Mouse (Mus musculus): ENCODE results near the gene Slc28a2. TPM values are rescaled to one million over a fixed set of nuclear protein-coding genes. Genes with fewer than 3 reads are reported as not detected.
A peak's percentile ranks its signal among the peaks of the same experiment; 100 is the strongest.
"Not testable (repeated sequence)": the region's sequence is repeated elsewhere in the genome, so short reads cannot be mapped to it uniquely, and the experiment has no call there.

Slc28a2 gene
- polyA plus RNA-seq, 1 experiment from 2014 or later = not detected

GRCm38 (mm10) chr2:122408928-122409327 is 17.3 kb upstream of the Slc28a2 start:
- Histone ChIP-seq H3K36me3 (replicated peaks) (no peaks in the 10 kb centered on the region), H3K4me1 (no peaks in the 10 kb centered on the region), H3K9ac (no peak overlapping the region), H3K4me3 (replicated peaks) (no peak overlapping the region), H3K4me2 (no peak overlapping the region), H3K27ac (no peak overlapping the region), H3K27me3 (no peaks in the 10 kb centered on the region), H3K9me3 (no peaks in the 10 kb centered on the region)
- ATAC-seq (ENCODE audit: low FRiP score) = no peak
- WGBS = 90% methylated on average over 7 of the region's 7 CpGs

GRCm38 (mm10) chr2:122426645-122427044 is 368 bp downstream of the Slc28a2 start:
- not testable (repeated sequence) for ATAC-seq (ENCODE audit: low FRiP score); H3K9me3 ChIP-seq; H3K36me3 ChIP-seq (replicated peaks); H3K4me2 ChIP-seq; H3K27ac ChIP-seq; H3K27me3 ChIP-seq; H3K4me3 ChIP-seq (replicated peaks); H3K9ac ChIP-seq; H3K4me1 ChIP-seq
- 88% methylated on average over 2 of the region's 2 CpGs for WGBS

- not testable (repeated sequence) for H3K9ac ChIP-seq; H3K36me3 ChIP-seq (replicated peaks); H3K27ac ChIP-seq; H3K4me3 ChIP-seq (replicated peaks); ATAC-seq (ENCODE audit: low FRiP score); H3K27me3 ChIP-seq; H3K4me2 ChIP-seq; H3K9me3 ChIP-seq; H3K4me1 ChIP-seq
- WGBS = 88% methylated on average over 5 of the region's 5 CpGs
Measured at GRCm38 (mm10) chr2:122438706-122439482, 12.6 kb downstream of the Slc28a2 start.

- H3K9me3 ChIP-seq; H3K4me3 ChIP-seq (replicated peaks); H3K27ac ChIP-seq; H3K9ac ChIP-seq; H3K4me1 ChIP-seq; H3K4me2 ChIP-seq; ATAC-seq (ENCODE audit: low FRiP score); H3K27me3 ChIP-seq; H3K36me3 ChIP-seq (replicated peaks): not testable (repeated sequence)
- WGBS = 15% methylated on average over 1 of the region's 3 CpGs
Measured at GRCm38 (mm10) chr2:122440521-122440920, 14.2 kb downstream of the Slc28a2 start.

GRCm38 (mm10) chr2:122441000-122441933 is 15.0 kb downstream of the Slc28a2 start:
- 89% methylated on average over 7 of the region's 7 CpGs for WGBS
- no peak for ATAC-seq (ENCODE audit: low FRiP score)
- H3K4me3 ChIP-seq (replicated peaks) = no peak overlapping the region
- H3K9me3 ChIP-seq = no peaks in the 10 kb centered on the region
- no peaks in the 10 kb centered on the region for H3K27me3 ChIP-seq
- H3K9ac ChIP-seq = no peak overlapping the region
- H3K27ac ChIP-seq = no peak overlapping the region
- H3K4me1 ChIP-seq = no peaks in the 10 kb centered on the region
- no peaks in the 10 kb centered on the region for H3K36me3 ChIP-seq (replicated peaks)
- H3K4me2 ChIP-seq = no peak overlapping the region

GRCm38 (mm10) chr2:122450351-122450750 is 24.1 kb downstream of the Slc28a2 start:
- Histone ChIP-seq H3K27ac (no peak overlapping the region), H3K9me3 (no peaks in the 10 kb centered on the region), H3K9ac (no peak overlapping the region), H3K4me3 (replicated peaks) (no peak overlapping the region), H3K4me1 (no peaks in the 10 kb centered on the region), H3K27me3 (no peaks in the 10 kb centered on the region), H3K4me2 (no peak overlapping the region), H3K36me3 (replicated peaks) (no peaks in the 10 kb centered on the region)
- WGBS = 89% methylated on average over 4 of the region's 4 CpGs
- ATAC-seq (ENCODE audit: low FRiP score) = no peak

- H3K27me3 ChIP-seq = no peaks in the 10 kb centered on the region
- no peak overlapping the region for H3K9ac ChIP-seq
- H3K4me3 ChIP-seq (replicated peaks) = no peak overlapping the region
- 80% methylated on average over 2 of the region's 2 CpGs for whole genome bisulfite sequencing
- no peak overlapping the region for H3K4me2 ChIP-seq
- ATAC-seq (ENCODE audit: low FRiP score) = no peak
- H3K36me3 ChIP-seq (replicated peaks) = no peaks in the 10 kb centered on the region
- no peaks in the 10 kb centered on the region for H3K4me1 ChIP-seq
- no peak overlapping the region for H3K27ac ChIP-seq
- H3K9me3 ChIP-seq = no peaks in the 10 kb centered on the region
Measured at GRCm38 (mm10) chr2:122452426-122452825, 26.1 kb downstream of the Slc28a2 start.

- H3K9me3 ChIP-seq = no peaks in the 10 kb centered on the region
- no peak for ATAC-seq (ENCODE audit: low FRiP score)
- 29% methylated on average over 11 of the region's 11 CpGs for WGBS
Measured at GRCm38 (mm10) chr2:122466901-122467300, 40.6 kb downstream of the Slc28a2 start.

GRCm38 (mm10) chr2:122467351-122468013 is 41.2 kb downstream of the Slc28a2 start:
- Histone ChIP-seq H3K36me3 (replicated peaks) (no peaks in the 10 kb centered on the region), H3K4me2 (peak overlapping the region; percentile 83), H3K9me3 (no peaks in the 10 kb centered on the region), H3K4me3 (replicated peaks) (peak overlapping the region; percentile 55), H3K4me1 (peaks cover 8% of the 10 kb centered on the region), H3K9ac (peak overlapping the region; percentile 58), H3K27me3 (peaks cover 7% of the 10 kb centered on the region; the same call in 1 of the 2 replicates), H3K27ac (no peak overlapping the region)
- WGBS = under 1% methylated on average over 46 of the region's 46 CpGs
- ATAC-seq (ENCODE audit: low FRiP score) = peak; percentile 100

More at GRCm38 (mm10) chr2:122466901-122467300, 40.6 kb downstream of the Slc28a2 start:
- Histone ChIP-seq H3K27me3 (peaks cover 7% of the 10 kb centered on the region; the same call in 1 of the 2 replicates), H3K9ac (peak overlapping the region; percentile 58; the same call in 1 of the 2 replicates), H3K36me3 (replicated peaks) (no peaks in the 10 kb centered on the region), H3K27ac (no peak overlapping the region), H3K4me1 (peaks cover 8% of the 10 kb centered on the region), H3K4me3 (replicated peaks) (peak overlapping the region; percentile 55), H3K4me2 (peak overlapping the region; percentile 83)

GRCm38 (mm10) chr2:122469221-122469620 is 42.9 kb downstream of the Slc28a2 start:
- H3K4me2 ChIP-seq = no peak overlapping the region
- peaks cover 7% of the 10 kb centered on the region; the same call in 1 of the 2 replicates for H3K27me3 ChIP-seq
- no peak overlapping the region for H3K9ac ChIP-seq
- H3K4me1 ChIP-seq = peaks cover 8% of the 10 kb centered on the region
- no peaks in the 10 kb centered on the region for H3K9me3 ChIP-seq
- no peak overlapping the region for H3K4me3 ChIP-seq (replicated peaks)
- ATAC-seq (ENCODE audit: low FRiP score) = no peak
- 94% methylated on average over 3 of the region's 3 CpGs for WGBS
- no peak overlapping the region for H3K27ac ChIP-seq
- H3K36me3 ChIP-seq (replicated peaks) = no peaks in the 10 kb centered on the region

- Histone ChIP-seq H3K27ac (no peak overlapping the region), H3K27me3 (no peaks in the 10 kb centered on the region), H3K4me1 (no peaks in the 10 kb centered on the region), H3K36me3 (replicated peaks) (no peaks in the 10 kb centered on the region), H3K4me3 (replicated peaks) (no peak overlapping the region), H3K9me3 (no peaks in the 10 kb centered on the region), H3K9ac (no peak overlapping the region), H3K4me2 (no peak overlapping the region)
- no peak for ATAC-seq (ENCODE audit: low FRiP score)
Measured at GRCm38 (mm10) chr2:122476585-122476984, 50.3 kb downstream of the Slc28a2 start.

GRCm38 (mm10) chr2:122483787-122484186 is 57.5 kb downstream of the Slc28a2 start:
- not testable (repeated sequence) for ATAC-seq (ENCODE audit: low FRiP score); H3K9me3 ChIP-seq; H3K4me3 ChIP-seq (replicated peaks); H3K27me3 ChIP-seq; H3K9ac ChIP-seq; H3K4me2 ChIP-seq; H3K27ac ChIP-seq; H3K4me1 ChIP-seq; H3K36me3 ChIP-seq (replicated peaks)
- WGBS = 78% methylated on average over 1 of the region's 1 CpGs
